Comparison of ENCODE assay signal across 8 mouse cellular contexts in genomic region chr5:35728344-35728956, GRCm38 (mm10). TPM values are rescaled to one million over a fixed set of nuclear protein-coding genes. Genes with fewer than 3 reads are reported as not detected.
A peak's percentile ranks its signal among the peaks of the same experiment; 100 is the strongest.
DNase-seq lines count a peak whose midpoint lies in the region; ATAC-seq lines count a peak whose summit lies in the region.

No protein-coding gene starts in this region.

- DNase-seq in kidney, postnatal 25 days: peak; percentile 26 to 63
- no peak for DNase-seq in kidney, postnatal 14 days
- peak; percentile 44 for DNase-seq in lung, postnatal 36 days
- no peak for DNase-seq in spleen, postnatal 14 days (ENCODE audit: low spot score in 2 of 2)
- no peak for DNase-seq in retina, postnatal 1 day
- no peak for DNase-seq in frontal cortex, postnatal 10 days (ENCODE audit: low spot score in 2 of 2)

- ATAC-seq in common myeloid progenitor, adult 5-6 weeks (replicated peaks; ENCODE audit: low read depth, poor library complexity, severe bottlenecking): peak; percentile 62
- peak; percentile 34 to 56 for ATAC-seq in hematopoietic stem cell, adult 5-6 weeks (replicated peaks in 1 of 2; ENCODE audit: insufficient read depth in 1 of 2, low FRiP score in 2 of 2, low TSS enrichment in 1 of 2, low read depth in 1 of 2, poor library complexity in 2 of 2, severe bottlenecking in 2 of 2)

RNA-seq across cellular contexts. Expression of gene Sh3tc1, which starts 11.3 kb away (rescaled TPM):
- 3.9 and 8.5 TPM in 2 replicates for total RNA-seq in common myeloid progenitor, adult 5-6 weeks (2017)
- 1.9 and 10.8 TPM in 2 replicates for total RNA-seq in hematopoietic stem cell, adult 5-6 weeks (2017)

RNA-seq across cellular contexts. Expression of gene Ablim2, which starts 29.2 kb away (rescaled TPM):
- total RNA-seq in common myeloid progenitor, adult 5-6 weeks (2017): not detected in 2 replicates
- total RNA-seq in hematopoietic stem cell, adult 5-6 weeks (2017): 3.7 TPM in 1 of 2 replicates, not detected in the other

RNA-seq across cellular contexts. Expression of gene Htra3, which starts 48.9 kb away (rescaled TPM):
- total RNA-seq in common myeloid progenitor, adult 5-6 weeks (2017): not detected in 2 replicates
- not detected in 2 replicates for total RNA-seq in hematopoietic stem cell, adult 5-6 weeks (2017)

Comparison
In these comparisons a context has a peak if more than half of its experiments do, and no peak if none do; other contexts are left out.
1. DNase-seq: peak in kidney, postnatal 25 days (2 of 2) and lung, postnatal 36 days (single experiment); none in kidney, postnatal 14 days (single experiment), spleen, postnatal 14 days (0 of 2), retina, postnatal 1 day (single experiment) and frontal cortex, postnatal 10 days (0 of 2).